Mouse (Mus musculus) neural tube, embryonic 14.5 days (tissue): ENCODE measurements around the gene Prrc2a. TPM values are rescaled to one million over a fixed set of nuclear protein-coding genes. Genes with fewer than 3 reads are reported as not detected.

Experiments
- ATAC-seq: fragments of 200-750 bp; cut with Nextera tagmentation; 2 replicates; pipeline ENCODE4 v1.8.0; 2017; ENCODE audit warnings: low read depth, mild to moderate bottlenecking, moderate TSS enrichment, moderate library complexity
- H3K27ac ChIP-seq: fragments of 300-500 bp; sonication (generic); 2 replicates; pipeline ENCODE4 v1.5.1; 2014; ENCODE audit warnings: low read depth, mild to moderate bottlenecking, control low read depth, low read length, moderate library complexity, mixed read lengths
- H3K27me3 ChIP-seq: fragments of 300-500 bp; sonication (generic); 2 replicates; pipeline ENCODE4 v1.6.1; 2014; ENCODE audit warnings: low read length; ENCODE audit not compliant: control insufficient read depth, insufficient read depth
- H3K36me3 ChIP-seq: fragments of 300-500 bp; sonication (generic); 2 replicates; pipeline ENCODE4 v1.6.1; 2014; ENCODE audit warnings: low read length, mixed read lengths; ENCODE audit not compliant: control insufficient read depth, insufficient read depth
- H3K4me1 ChIP-seq: fragments of 300-500 bp; sonication (generic); 2 replicates; pipeline ENCODE4 v1.6.1; 2014; ENCODE audit warnings: low read length; ENCODE audit not compliant: control insufficient read depth, insufficient read depth
- H3K4me2 ChIP-seq: fragments of 300-500 bp; sonication (generic); 2 replicates; pipeline ENCODE4 v1.6.1; 2014; ENCODE audit warnings: mild to moderate bottlenecking, low read depth, low read length, control low read depth
- H3K4me3 ChIP-seq: fragments of 300-500 bp; sonication (generic); 2 replicates; pipeline ENCODE4 v1.5.1; 2014; ENCODE audit warnings: low read depth, low read length, control low read depth, mixed read lengths
- H3K9ac ChIP-seq: fragments of 300-500 bp; sonication (generic); replicated peaks from 2 replicates; pipeline ENCODE4 v1.6.1; 2014; ENCODE audit warnings: low read depth, mild to moderate bottlenecking, control low read depth, low read length, mixed read lengths
- H3K9me3 ChIP-seq: fragments of 300-500 bp; sonication (generic); 2 replicates; pipeline ENCODE4 v1.6.1; 2016; ENCODE audit warnings: low read length; ENCODE audit not compliant: control insufficient read depth
- WGBS: fragments of 180-500 bp; shearing (Covaris S2); extraction: QIAGEN DNeasy Blood & Tissue Kit; methylation state at CpG from one replicate; pipeline ENCODE4 v1.1.7; 2014; 5-methylcytosine and 5-hydroxymethylcytosine counted together
- polyA plus RNA-seq: library from polyadenylated mRNA; unstranded; fragments of >200 nt; fragmentation: Nextera tagmentation; extraction: Ambion mirVana; gene quantifications from 2 replicates; pipeline ENCODE4 v1.2.1, GENCODE M21; 2014

Gene Prrc2a
- polyA plus RNA-seq, 1 experiment from 2014 or later = 195 TPM

- Histone ChIP-seq H3K27me3 (peaks cover 25% of the 10 kb centered on the region), H3K4me3 (no peak within 1 kb of the TSS), H3K36me3 (no peaks in the 10 kb centered on the region), H3K9ac (no peak within 1 kb of the TSS), H3K9me3 (no peaks in the 10 kb centered on the region), H3K27ac (no peak within 1 kb of the TSS), H3K4me1 (peaks cover 4% of the 10 kb centered on the region; the same call in 1 of the 2 replicates), H3K4me2 (peak within 1 kb of the TSS; percentile 55; the same call in 1 of the 2 replicates)
- WGBS = 76% methylated on average over 28 of the region's 28 CpGs
- no peak for ATAC-seq
Measured at GRCm38 (mm10) chr17:35193881-35194843, 29.5 kb upstream of the Prrc2a start, which contains the start of gene Ltb. Gene Ltb, plus strand, starts transcription at chr17:35194439.

GRCm38 (mm10) chr17:35192924-35193323 lies 28.2 kb upstream of the Prrc2a start:
- no peak overlapping the region for H3K4me3 ChIP-seq
- H3K4me1 ChIP-seq = peaks cover 4% of the 10 kb centered on the region; the same call in 1 of the 2 replicates
- H3K27ac ChIP-seq = no peak overlapping the region
- no peak overlapping the region for H3K9ac ChIP-seq
- H3K4me2 ChIP-seq = no peak overlapping the region
- ATAC-seq = no peak
- no peaks in the 10 kb centered on the region for H3K9me3 ChIP-seq
- WGBS = 85% methylated on average over 5 of the region's 5 CpGs
- no peaks in the 10 kb centered on the region for H3K36me3 ChIP-seq
- peaks cover 22% of the 10 kb centered on the region for H3K27me3 ChIP-seq

- WGBS = 74% methylated on average over 2 of the region's 2 CpGs
- ATAC-seq = no peak
- Histone ChIP-seq H3K27me3 (peaks cover 22% of the 10 kb centered on the region), H3K9ac (no peak overlapping the region), H3K27ac (no peak overlapping the region), H3K4me2 (no peak overlapping the region), H3K4me1 (peaks cover 4% of the 10 kb centered on the region; the same call in 1 of the 2 replicates), H3K4me3 (no peak overlapping the region), H3K9me3 (no peaks in the 10 kb centered on the region), H3K36me3 (no peaks in the 10 kb centered on the region)
Measured at GRCm38 (mm10) chr17:35191723-35192122, 27.0 kb upstream of the Prrc2a start.

GRCm38 (mm10) chr17:35190096-35190495 lies 25.4 kb upstream of the Prrc2a start:
- WGBS = 77% methylated on average over 4 of the region's 4 CpGs
- no peaks in the 10 kb centered on the region for H3K9me3 ChIP-seq
- no peak overlapping the region for H3K27ac ChIP-seq
- H3K9ac ChIP-seq = no peak overlapping the region
- H3K27me3 ChIP-seq = peaks cover 8% of the 10 kb centered on the region
- no peaks in the 10 kb centered on the region for H3K4me1 ChIP-seq
- no peak overlapping the region for H3K4me2 ChIP-seq
- no peak for ATAC-seq
- H3K4me3 ChIP-seq = no peak overlapping the region
- H3K36me3 ChIP-seq = no peaks in the 10 kb centered on the region

- Histone ChIP-seq H3K27ac (no peak overlapping the region), H3K36me3 (no peaks in the 10 kb centered on the region), H3K4me2 (no peak overlapping the region), H3K4me1 (no peaks in the 10 kb centered on the region), H3K4me3 (no peak overlapping the region), H3K27me3 (no peaks in the 10 kb centered on the region), H3K9me3 (no peaks in the 10 kb centered on the region), H3K9ac (no peak overlapping the region)
- ATAC-seq = no peak
- WGBS = 63% methylated on average over 1 of the region's 1 CpGs
Measured at GRCm38 (mm10) chr17:35189186-35189585, 24.5 kb upstream of the Prrc2a start.

GRCm38 (mm10) chr17:35187959-35188610 lies 23.4 kb upstream of the Prrc2a start, which contains the start of gene Lst1:
Gene Lst1, minus strand, starts transcription at chr17:35188439.
- H3K9ac ChIP-seq = no peak within 1 kb of the TSS
- no peak for ATAC-seq
- no peak within 1 kb of the TSS for H3K4me2 ChIP-seq
- no peaks in the 10 kb centered on the region for H3K9me3 ChIP-seq
- no peaks in the 10 kb centered on the region for H3K4me1 ChIP-seq
- 76% methylated on average over 7 of the region's 7 CpGs for WGBS
- no peak within 1 kb of the TSS for H3K4me3 ChIP-seq
- no peaks in the 10 kb centered on the region for H3K27me3 ChIP-seq
- H3K36me3 ChIP-seq = no peaks in the 10 kb centered on the region
- H3K27ac ChIP-seq = no peak within 1 kb of the TSS

- Histone ChIP-seq H3K9ac (no peak overlapping the region), H3K4me1 (no peaks in the 10 kb centered on the region), H3K27me3 (no peaks in the 10 kb centered on the region), H3K4me3 (no peak overlapping the region), H3K9me3 (no peaks in the 10 kb centered on the region), H3K27ac (no peak overlapping the region), H3K36me3 (no peaks in the 10 kb centered on the region), H3K4me2 (no peak overlapping the region)
- no peak for ATAC-seq
- 82% methylated on average over 4 of the region's 4 CpGs for WGBS
Measured at GRCm38 (mm10) chr17:35187345-35187744, 22.6 kb upstream of the Prrc2a start.

GRCm38 (mm10) chr17:35186681-35187080 lies 22.0 kb upstream of the Prrc2a start:
- no peaks in the 10 kb centered on the region for H3K36me3 ChIP-seq
- no peaks in the 10 kb centered on the region for H3K27me3 ChIP-seq
- peak overlapping the region; percentile 49; the same call in 1 of the 2 replicates for H3K4me2 ChIP-seq
- no peak for ATAC-seq
- no peaks in the 10 kb centered on the region for H3K4me1 ChIP-seq
- H3K9me3 ChIP-seq = no peaks in the 10 kb centered on the region
- WGBS = 2% methylated on average over 4 of the region's 4 CpGs
- peak overlapping the region; percentile 19; the same call in 1 of the 2 replicates for H3K4me3 ChIP-seq
- H3K27ac ChIP-seq = no peak overlapping the region
- 0 out of 2 replicates have a peak overlapping the region, but pooled peaks have one; percentile 13 for H3K9ac ChIP-seq
